Mouse (Mus musculus) lung, postnatal 0 days (tissue): Measurements from ENCODE around the gene Abca7.

ENCODE experiments used
- CTCF ChIP-seq: IDR thresholded peaks from 2 replicates; pipeline ENCODE4 v1.5.1; 2016; ENCODE audit warnings: antibody characterized with exemption, mild to moderate bottlenecking
- EP300 ChIP-seq: IDR thresholded peaks from 2 replicates; pipeline ENCODE4 v1.6.1; 2016; ENCODE audit warnings: antibody characterized with exemption, mild to moderate bottlenecking, control low read depth

GRCm38 (mm10) chr10:80016511-80016910 lies 20.2 kb downstream of the Abca7 start, which contains the start of gene Arhgap45:
- TF ChIP-seq CTCF = no peak
- TF ChIP-seq EP300 = no peak
